8 mouse cellular contexts compared by ENCODE assay signal in genomic region chr11:43653051-43653475, GRCm38 (mm10). TPM values are rescaled to one million over a fixed set of nuclear protein-coding genes. Genes with fewer than 3 reads are reported as not detected.
DNase-seq lines count a peak whose midpoint lies in the region; ATAC-seq and TF ChIP-seq lines count a peak whose summit lies in the region.

No protein-coding gene starts in this region.

- TF ChIP-seq CTCF in E14TG2a.4 (conservative IDR thresholded peaks at IDR 0.05; ENCODE audit: low read length), result no peak

- intact Hi-C loops in left cerebral cortex, postnatal 14 days (cut with DNase I), result no loop called here

- H3K9ac ChIP-seq in intestine, embryonic 14.5 days (ENCODE audit: low read length), result no peak overlapping the region
- H3K9ac ChIP-seq in midbrain, embryonic 11.5 days (ENCODE audit: low read length), result peak overlapping the region; percentile 36; the same call in 1 of the 2 replicates

- peaks cover 17% of the 10 kb centered on the region for H3K9me3 ChIP-seq in E14TG2a.4 (ENCODE audit: low read length)
- no peaks in the 10 kb centered on the region for H3K9me3 ChIP-seq in intestine, embryonic 14.5 days (ENCODE audit: control insufficient read depth, low read length)
- no peaks in the 10 kb centered on the region for H3K9me3 ChIP-seq in midbrain, embryonic 11.5 days (ENCODE audit: control insufficient read depth, low read length)

- 47% methylated on average over 14 of the region's 14 CpGs for WGBS in intestine, embryonic 14.5 days
- 21% methylated on average over 14 of the region's 14 CpGs for WGBS in midbrain, embryonic 11.5 days

- no peak overlapping the region for H3K4me2 ChIP-seq in intestine, embryonic 14.5 days (ENCODE audit: low read length)
- H3K4me2 ChIP-seq in midbrain, embryonic 11.5 days, result no peak overlapping the region

- no peaks in the 10 kb centered on the region for H3K36me3 ChIP-seq in E14TG2a.4 (ENCODE audit: insufficient read depth, low read length)
- no peaks in the 10 kb centered on the region for H3K36me3 ChIP-seq in intestine, embryonic 14.5 days (ENCODE audit: control insufficient read depth, insufficient read depth, low read length)
- no peaks in the 10 kb centered on the region for H3K36me3 ChIP-seq in midbrain, embryonic 11.5 days (ENCODE audit: control insufficient read depth, insufficient read depth, low read length)

- peak overlapping the region; percentile 53 for H3K4me3 ChIP-seq in E14TG2a.4 (replicated peaks; ENCODE audit: low read length)
- H3K4me3 ChIP-seq in intestine, embryonic 14.5 days (ENCODE audit: low read depth, low read length), result no peak overlapping the region
- no peak overlapping the region for H3K4me3 ChIP-seq in midbrain, embryonic 11.5 days (ENCODE audit: low read depth, low read length)

- ATAC-seq in common myeloid progenitor, adult 5-6 weeks (replicated peaks; ENCODE audit: low read depth, poor library complexity, severe bottlenecking), result 0 out of 2 replicates have a peak, but pooled peaks have one; percentile 36
- ATAC-seq in intestine, embryonic 14.5 days (replicated peaks; ENCODE audit: low FRiP score, low TSS enrichment, low read depth), result peak; percentile 75
- peak; percentile 85 for ATAC-seq in midbrain, embryonic 11.5 days (ENCODE audit: low FRiP score)

- H3K4me1 ChIP-seq in E14TG2a.4 (replicated peaks; ENCODE audit: low read depth, low read length), result peaks cover 43% of the 10 kb centered on the region
- H3K4me1 ChIP-seq in intestine, embryonic 14.5 days (replicated peaks; ENCODE audit: control insufficient read depth, insufficient read depth, low read length), result no peaks in the 10 kb centered on the region; the same call in 1 of the 2 replicates
- peaks cover 4% of the 10 kb centered on the region for H3K4me1 ChIP-seq in midbrain, embryonic 11.5 days (ENCODE audit: control insufficient read depth, insufficient read depth, low read length)

- H3K27me3 ChIP-seq in E14TG2a.4 (ENCODE audit: insufficient read depth, low read length), result no peaks in the 10 kb centered on the region; the same call in 1 of the 2 replicates
- H3K27me3 ChIP-seq in intestine, embryonic 14.5 days (replicated peaks; ENCODE audit: control insufficient read depth, insufficient read depth, low read length), result no peaks in the 10 kb centered on the region
- H3K27me3 ChIP-seq in midbrain, embryonic 11.5 days (ENCODE audit: control insufficient read depth, insufficient read depth, low read length), result no peaks in the 10 kb centered on the region

- peak overlapping the region; percentile 34; the same call in 1 of the 2 replicates for H3K27ac ChIP-seq in intestine, embryonic 14.5 days (ENCODE audit: low read depth)
- peak overlapping the region; percentile 47; the same call in 1 of the 2 replicates for H3K27ac ChIP-seq in midbrain, embryonic 11.5 days (ENCODE audit: low read depth, low read length)

- DNase-seq in intestine, embryonic 14.5 days (ENCODE audit: low spot score), result no peak
- peak; percentile 92 for DNase-seq in midbrain, embryonic 11.5 days (ENCODE audit: low spot score, missing footprints)
- no peak for DNase-seq in right cerebral cortex, postnatal 4 days
- no peak for DNase-seq in layer of hippocampus, adult 8-10 months (ENCODE audit: low spot score in 2 of 2)
- no peak for DNase-seq in left cerebral cortex, postnatal 14 days (ENCODE audit: low spot score in 2 of 2)
- DNase-seq in layer of hippocampus, adult 9-10 months (ENCODE audit: low spot score), result no peak

RNA-seq across cellular contexts. Expression of gene Pwwp2a, which starts 28.7 kb away (rescaled TPM):
- total RNA-seq in common myeloid progenitor, adult 5-6 weeks (2017), result 55.6 and 58.8 TPM in 2 replicates
- polyA plus RNA-seq in intestine, embryonic 14.5 days (2014; fragmentation: Nextera tagmentation; extraction: Ambion mirVana), result 36.1 and 39.1 TPM in 2 replicates
- 42.8 and 44.8 TPM in 2 replicates for polyA plus RNA-seq in midbrain, embryonic 11.5 days (2014; fragmentation: Nextera tagmentation; extraction: Ambion mirVana)
- 10 to 100 TPM; 65.0 to 71.6 (median 68.6) TPM for total RNA-seq in layer of hippocampus, adult 8-10 months (2022)
- total RNA-seq in left cerebral cortex, postnatal 14 days (2021), result 10 to 100 TPM; 56.7 to 58.3 TPM

RNA-seq across cellular contexts. Expression of gene Fabp6, which starts 51.7 kb away (rescaled TPM):
- total RNA-seq in common myeloid progenitor, adult 5-6 weeks (2017), result not detected in 2 replicates
- 0.43 TPM in 1 of 2 replicates, not detected in the other for polyA plus RNA-seq in intestine, embryonic 14.5 days (2014; fragmentation: Nextera tagmentation; extraction: Ambion mirVana)
- polyA plus RNA-seq in midbrain, embryonic 11.5 days (2014; fragmentation: Nextera tagmentation; extraction: Ambion mirVana), result not detected in 2 replicates
- not detected for total RNA-seq in layer of hippocampus, adult 8-10 months (2022)
- total RNA-seq in left cerebral cortex, postnatal 14 days (2021), result not detected
